Mouse (Mus musculus) brain, embryonic 14.5 days (tissue): ENCODE results near the gene Fam155a.

Experiments
- CTCF ChIP-seq: fragments of 200-500 bp; IDR thresholded peaks from 2 replicates; pipeline ENCODE4 v1.5.1; 2012; ENCODE audit warnings: inconsistent platforms, mild to moderate bottlenecking, moderate library complexity, borderline replicate concordance; ENCODE audit not compliant: insufficient read depth, insufficient read length; ENCODE audit errors: extremely low read depth
- POLR2A ChIP-seq: fragments of 200-500 bp; IDR thresholded peaks from 2 replicates; pipeline ENCODE4 v1.6.1; 2012; ENCODE audit warnings: mild to moderate bottlenecking, inconsistent platforms, borderline replicate concordance; ENCODE audit not compliant: poor library complexity, insufficient read depth, insufficient read length, severe bottlenecking; ENCODE audit errors: extremely low read depth

DNA sequence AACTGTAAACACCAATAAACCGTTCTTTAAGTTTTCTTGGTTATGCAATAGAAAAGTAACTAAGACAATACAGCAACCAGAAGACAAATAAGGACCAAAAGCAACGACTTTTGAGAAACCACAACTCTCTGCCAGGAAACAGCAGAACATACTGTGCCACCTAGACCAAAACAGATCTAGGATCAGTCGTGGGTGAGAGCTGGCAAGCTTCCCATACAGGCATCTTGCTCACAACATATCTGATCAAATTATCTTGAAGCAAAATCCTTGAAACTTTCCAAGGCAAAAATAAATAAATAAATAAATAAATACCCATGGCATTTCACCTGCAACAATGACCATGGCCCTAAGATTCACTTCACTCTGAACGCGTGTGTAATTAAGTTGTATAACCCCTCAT lies 376.3 kb downstream of the Fam155a start:
- TF ChIP-seq POLR2A: no peak
- TF ChIP-seq CTCF: no peak
